Mouse (Mus musculus) heart, postnatal 0 days (tissue): ENCODE measurements at regions not wholly inside any gene's neighbourhood (a gene's known extent, or its start where the extent isn't known, plus 50 kb on each side); places are given as distances from the start of the nearest gene placed in this dataset.
A peak's percentile ranks its signal among the peaks of the same experiment; 100 is the strongest.

Source experiments
- ATAC-seq: fragments of 200-750 bp; cut with Nextera tagmentation; 2 replicates; pipeline ENCODE4 v1.8.0; 2017; ENCODE audit warnings: low read depth, moderate number of reproducible peaks, moderate library complexity; ENCODE audit not compliant: insufficient read depth
- DNase-seq: peaks from one replicate; pipeline ENCODE4 v3.0.0-alpha.2; 2016; ENCODE audit warnings: low spot score
- H3K27ac ChIP-seq: fragments of 300-500 bp; sonication (generic); 2 replicates; pipeline ENCODE4 v1.5.1; 2014; ENCODE audit warnings: low read depth, mild to moderate bottlenecking
- H3K27me3 ChIP-seq: fragments of 300-500 bp; sonication (generic); 2 replicates; pipeline ENCODE4 v1.6.1; 2014; ENCODE audit warnings: low read length, mixed read lengths; ENCODE audit not compliant: control insufficient read depth, insufficient read depth
- H3K36me3 ChIP-seq: fragments of 300-500 bp; sonication (generic); replicated peaks from 2 replicates; pipeline ENCODE4 v1.6.1; 2014; ENCODE audit warnings: low read length, mixed read lengths; ENCODE audit not compliant: control insufficient read depth, insufficient read depth
- H3K4me1 ChIP-seq: fragments of 300-500 bp; sonication (generic); 2 replicates; pipeline ENCODE4 v1.6.1; 2014; ENCODE audit warnings: antibody characterized with exemption; ENCODE audit not compliant: control insufficient read depth, insufficient read depth
- H3K4me2 ChIP-seq: fragments of 300-500 bp; sonication (generic); 2 replicates; pipeline ENCODE4 v1.6.1; 2014; ENCODE audit warnings: low read depth, mild to moderate bottlenecking, low read length, moderate library complexity
- H3K4me3 ChIP-seq: fragments of 300-500 bp; sonication (generic); 2 replicates; pipeline ENCODE4 v1.5.1; 2014; ENCODE audit warnings: low read depth, low read length
- H3K9ac ChIP-seq: fragments of 300-500 bp; sonication (generic); replicated peaks from 2 replicates; pipeline ENCODE4 v1.6.1; 2014; ENCODE audit warnings: low read depth, low read length, mixed read lengths
- H3K9me3 ChIP-seq: fragments of 300-500 bp; sonication (generic); replicated peaks from 2 replicates; pipeline ENCODE4 v1.6.1; 2016; ENCODE audit warnings: low read length; ENCODE audit not compliant: control insufficient read depth
- CTCF ChIP-seq: IDR thresholded peaks from 2 replicates; pipeline ENCODE4 v1.5.1; 2016; ENCODE audit warnings: antibody characterized with exemption, control low read depth, low read depth
- EP300 ChIP-seq: IDR thresholded peaks from 2 replicates; pipeline ENCODE4 v1.6.1; 2016; ENCODE audit warnings: antibody characterized with exemption, low read depth
- WGBS: fragments of 180-500 bp; shearing (Covaris S2); extraction: QIAGEN DNeasy Blood & Tissue Kit; methylation state at CpG from one replicate; pipeline ENCODE4 v1.1.7; 2014; 5-methylcytosine and 5-hydroxymethylcytosine counted together

GRCm38 (mm10) chr2:78392425-78392824 is 446.2 kb upstream of the Cwc22 start:
- Histone ChIP-seq H3K27ac (no peak overlapping the region), H3K27me3 (no peaks in the 10 kb centered on the region), H3K4me2 (no peak overlapping the region), H3K9me3 (no peaks in the 10 kb centered on the region), H3K9ac (no peak overlapping the region), H3K4me3 (no peak overlapping the region), H3K36me3 (no peaks in the 10 kb centered on the region), H3K4me1 (no peaks in the 10 kb centered on the region)
- WGBS, result 54% methylated on average over 2 of the region's 2 CpGs
- no peak for ATAC-seq
- no peak for TF ChIP-seq EP300
- TF ChIP-seq CTCF, result no peak
- no peak for DNase-seq

- no peak for TF ChIP-seq EP300
- TF ChIP-seq CTCF, result no peak
- WGBS, result 67% methylated on average over 4 of the region's 4 CpGs
- no peak overlapping the region for H3K9ac ChIP-seq
- H3K4me2 ChIP-seq, result no peak overlapping the region
- H3K27me3 ChIP-seq, result no peaks in the 10 kb centered on the region
- no peaks in the 10 kb centered on the region for H3K4me1 ChIP-seq
- H3K4me3 ChIP-seq, result no peak overlapping the region
- no peaks in the 10 kb centered on the region for H3K9me3 ChIP-seq
- H3K27ac ChIP-seq, result no peak overlapping the region
- DNase-seq (no peak), ATAC-seq (no peak)
- H3K36me3 ChIP-seq, result no peaks in the 10 kb centered on the region
These were observed 441.8 kb upstream of the Cwc22 start for GRCm38 (mm10) chr2:78388001-78388400.

GRCm38 (mm10) chr2:78381234-78381633 is 435.1 kb upstream of the Cwc22 start:
- no peak overlapping the region for H3K4me3 ChIP-seq
- no peak for TF ChIP-seq EP300
- no peak for TF ChIP-seq CTCF
- ATAC-seq (no peak), DNase-seq (no peak)
- no peak overlapping the region for H3K9ac ChIP-seq
- H3K4me2 ChIP-seq, result no peak overlapping the region
- H3K36me3 ChIP-seq, result no peaks in the 10 kb centered on the region
- H3K9me3 ChIP-seq, result 0 out of 2 replicates have a peak, but pooled peaks cover 4% of the 10 kb centered on the region
- no peak overlapping the region for H3K27ac ChIP-seq
- no peaks in the 10 kb centered on the region for H3K4me1 ChIP-seq
- no peaks in the 10 kb centered on the region for H3K27me3 ChIP-seq

GRCm38 (mm10) chr2:78331736-78332475 is 385.7 kb upstream of the Cwc22 start:
- no peak overlapping the region for H3K4me3 ChIP-seq
- H3K27ac ChIP-seq, result no peak overlapping the region
- no peak overlapping the region for H3K9ac ChIP-seq
- H3K4me2 ChIP-seq, result no peak overlapping the region
- DNase-seq (peak; percentile 88), ATAC-seq (peak; percentile 89)
- H3K36me3 ChIP-seq, result no peaks in the 10 kb centered on the region
- H3K27me3 ChIP-seq, result no peaks in the 10 kb centered on the region
- 0 out of 2 replicates have a peak, but pooled peaks cover 4% of the 10 kb centered on the region for H3K4me1 ChIP-seq
- TF ChIP-seq EP300 (peak; percentile 9; the same call in 1 of the 2 replicates), CTCF (no peak)
- no peaks in the 10 kb centered on the region for H3K9me3 ChIP-seq
- WGBS, result 57% methylated on average over 5 of the region's 5 CpGs

GRCm38 (mm10) chr2:78326091-78326490 is 379.9 kb upstream of the Cwc22 start:
- Histone ChIP-seq H3K36me3 (no peaks in the 10 kb centered on the region), H3K4me3 (no peak overlapping the region), H3K9me3 (no peaks in the 10 kb centered on the region), H3K27ac (no peak overlapping the region), H3K4me2 (no peak overlapping the region), H3K4me1 (no peaks in the 10 kb centered on the region), H3K27me3 (no peaks in the 10 kb centered on the region), H3K9ac (no peak overlapping the region)
- ATAC-seq (no peak), DNase-seq (no peak)
- TF ChIP-seq CTCF (no peak), EP300 (no peak)
- WGBS, result 81% methylated on average over 2 of the region's 2 CpGs
